Mouse (Mus musculus): ENCODE results near the gene Ccnk.

DNA sequence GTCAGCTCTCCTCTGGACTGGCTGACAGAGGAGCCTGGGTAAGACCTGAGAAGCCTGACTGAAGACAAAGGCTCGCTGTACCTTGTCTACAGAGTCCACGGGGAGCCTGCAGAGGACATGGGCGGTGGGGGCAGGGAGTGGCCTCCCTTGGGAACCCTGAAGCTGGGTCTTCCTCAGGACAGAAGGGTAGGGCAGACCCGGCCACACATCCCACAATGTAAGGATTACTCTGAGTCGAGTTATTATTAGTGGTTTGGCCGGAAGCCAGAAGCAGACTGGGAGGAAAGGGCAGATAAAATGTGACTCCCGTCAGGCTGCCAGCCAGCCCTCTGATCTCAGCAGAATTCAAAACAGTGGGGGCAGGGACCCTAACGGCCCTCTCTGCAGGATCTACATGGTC lies 65.4 kb downstream of the Ccnk start:
- TF ChIP-seq CTCF (IDR thresholded peaks at IDR 0.05; ENCODE audit: low read depth, low read length) (no peak), POLR2A (IDR thresholded peaks at IDR 0.05; ENCODE audit: borderline replicate concordance, low read depth, low read length) (no peak)
